Mouse (Mus musculus): Measurements from ENCODE around the gene Naaladl2.

Gene Naaladl2

DNA sequence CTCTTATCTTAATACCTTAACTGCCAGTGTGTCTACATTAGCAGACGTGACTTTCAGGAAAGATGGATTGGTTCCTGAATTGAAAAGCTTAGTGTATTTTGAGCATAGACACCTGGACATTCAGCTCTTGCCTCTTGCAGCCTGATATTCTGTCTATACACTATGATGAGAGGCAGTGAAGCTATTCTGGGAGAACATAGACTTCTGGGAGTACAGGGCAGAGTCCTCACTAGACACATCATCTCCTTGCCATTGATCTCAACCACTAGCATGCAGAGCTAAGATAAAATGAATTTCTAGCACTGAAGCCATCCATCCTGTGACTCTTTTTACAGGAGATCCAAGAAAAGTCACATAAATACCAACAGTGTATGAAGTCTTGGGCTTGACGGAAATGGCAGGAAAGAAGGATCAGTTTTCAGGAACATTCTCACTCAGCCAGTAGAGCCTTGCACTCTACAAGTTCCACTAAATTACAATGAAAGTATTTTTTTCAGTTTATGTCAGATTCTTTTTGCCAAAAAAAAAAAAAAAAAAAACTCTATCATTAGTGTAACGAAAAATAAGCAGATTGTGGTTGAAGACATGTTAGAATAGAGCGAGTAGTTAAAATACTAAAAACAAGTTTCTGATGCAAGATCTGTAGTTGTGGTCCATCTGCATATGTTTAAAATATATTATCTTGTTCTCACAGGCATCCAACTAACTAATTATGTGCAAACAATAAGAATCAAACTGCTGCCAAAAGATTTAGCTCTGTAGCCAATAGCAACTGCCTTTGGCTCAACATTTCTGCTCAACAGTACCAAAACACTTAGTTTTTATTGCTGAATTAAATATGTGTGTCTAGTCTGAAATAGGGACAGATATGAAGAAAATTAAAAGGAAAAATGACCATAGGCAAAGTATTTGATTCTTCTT lies 1171.1 kb downstream of the Naaladl2 start:
- no peak for DNase-seq (ENCODE audit: low spot score in 2 of 2)

DNA sequence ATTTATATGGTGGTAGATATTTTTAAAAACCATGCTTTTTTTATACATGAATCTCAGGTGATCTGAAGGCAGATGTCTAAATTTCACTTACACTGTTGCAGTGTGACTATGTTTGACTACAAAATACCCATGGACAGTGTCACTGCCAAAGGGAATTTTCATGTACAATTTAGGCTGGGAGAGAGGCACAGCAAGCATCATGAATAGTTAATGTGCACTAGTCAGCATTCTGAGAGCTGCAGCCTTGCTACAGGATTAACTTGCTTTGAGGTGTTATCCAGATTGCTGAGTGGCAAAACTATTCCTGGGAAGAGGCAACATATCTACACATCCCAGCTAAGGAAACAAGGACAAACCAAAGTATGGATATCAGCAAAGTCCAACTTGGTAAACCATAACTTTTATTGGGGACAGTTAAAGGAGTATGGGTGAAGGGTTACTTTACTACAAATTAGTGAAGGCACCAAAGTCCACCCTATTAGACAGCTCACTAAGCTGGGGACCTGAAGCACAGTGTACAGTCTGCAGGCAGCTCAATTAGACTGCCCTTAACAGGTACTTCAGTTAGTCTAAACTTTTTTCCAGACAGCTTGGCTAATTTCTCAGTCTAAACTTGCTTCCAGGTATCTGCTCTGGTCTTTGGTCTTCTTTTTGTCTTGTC lies 1181.0 kb downstream of the Naaladl2 start:
- no peak for DNase-seq (ENCODE audit: low spot score in 2 of 2)

DNA sequence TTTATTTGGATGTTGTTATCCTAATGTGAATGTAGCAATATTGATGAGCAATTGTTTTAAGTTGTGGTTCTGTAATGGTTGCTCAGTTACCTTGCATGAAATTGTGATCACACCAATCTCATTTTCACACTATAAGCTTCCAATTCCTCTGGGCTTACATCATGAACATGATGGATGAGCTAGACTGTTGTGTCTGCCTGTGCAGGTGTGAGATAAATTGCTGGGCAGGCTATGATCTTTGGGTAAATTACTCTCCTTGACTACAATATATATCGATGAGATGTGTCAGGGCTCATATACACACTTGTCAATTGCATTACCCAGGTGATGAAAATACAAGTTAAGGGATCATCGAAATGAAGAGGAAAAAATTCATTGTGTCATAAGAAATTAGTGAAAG lies 1197.9 kb downstream of the Naaladl2 start:
- DNase-seq (ENCODE audit: low spot score in 2 of 2) = no peak

DNA sequence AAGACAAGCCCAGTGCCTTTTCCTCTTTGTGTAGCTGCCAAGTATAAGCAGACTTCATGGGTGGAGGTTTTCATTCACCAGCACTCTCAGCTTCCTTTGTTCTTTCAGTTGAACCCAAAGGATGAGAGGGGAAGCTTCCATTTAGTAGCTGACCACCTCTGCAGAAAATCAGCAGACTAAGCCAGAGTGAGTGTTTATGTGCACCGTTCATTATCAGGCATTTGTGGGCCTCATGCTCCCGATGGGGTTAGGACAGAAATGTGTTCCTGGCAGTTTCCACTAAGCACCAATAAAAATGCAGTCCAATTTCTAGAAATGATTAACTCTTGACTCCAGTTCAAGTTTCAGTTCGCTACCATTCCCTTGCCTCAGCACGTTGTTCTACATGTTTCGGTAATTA lies 1206.8 kb downstream of the Naaladl2 start:
- no peak for DNase-seq (ENCODE audit: low spot score in 2 of 2)

DNA sequence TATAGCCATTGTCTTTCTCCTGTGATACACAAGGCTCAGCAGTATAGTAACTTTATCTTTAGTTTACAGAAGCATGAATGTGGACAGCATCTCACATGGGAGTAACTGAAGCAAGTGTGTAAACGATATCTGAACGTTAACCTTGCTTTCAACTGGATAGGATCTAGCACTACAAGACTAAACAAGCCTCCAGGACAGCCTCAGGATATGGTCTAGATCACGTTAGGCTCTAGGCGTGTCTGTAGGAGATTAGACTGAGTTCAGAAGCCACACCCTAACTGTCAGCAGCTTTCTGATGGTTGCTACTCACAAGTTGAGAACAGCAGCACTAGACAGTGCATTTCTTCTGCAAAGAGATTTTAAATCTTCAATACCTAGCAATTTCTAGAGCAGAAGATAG lies 1216.0 kb downstream of the Naaladl2 start:
- no peak for DNase-seq (ENCODE audit: low spot score in 2 of 2)

DNA sequence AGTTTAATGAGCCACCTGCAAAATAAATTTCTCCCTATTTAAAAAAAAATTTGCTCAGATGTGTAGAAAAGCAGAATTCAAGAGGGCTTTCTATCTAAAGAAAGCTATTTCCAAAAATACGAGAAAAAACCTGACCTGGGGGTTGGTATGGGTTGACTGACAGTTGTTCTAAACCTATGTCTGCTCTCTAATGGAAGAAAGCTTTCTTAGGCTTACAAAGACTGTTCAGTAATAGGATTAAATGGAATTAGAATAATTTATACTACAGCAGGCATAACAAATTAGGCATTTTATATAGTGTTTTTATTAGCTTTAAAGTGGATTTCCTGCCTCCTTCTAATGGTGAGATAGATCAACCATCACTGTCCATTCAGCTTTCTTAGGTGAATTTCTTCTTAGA lies 1236.4 kb downstream of the Naaladl2 start:
- no peak for DNase-seq (ENCODE audit: low spot score in 2 of 2)

DNA sequence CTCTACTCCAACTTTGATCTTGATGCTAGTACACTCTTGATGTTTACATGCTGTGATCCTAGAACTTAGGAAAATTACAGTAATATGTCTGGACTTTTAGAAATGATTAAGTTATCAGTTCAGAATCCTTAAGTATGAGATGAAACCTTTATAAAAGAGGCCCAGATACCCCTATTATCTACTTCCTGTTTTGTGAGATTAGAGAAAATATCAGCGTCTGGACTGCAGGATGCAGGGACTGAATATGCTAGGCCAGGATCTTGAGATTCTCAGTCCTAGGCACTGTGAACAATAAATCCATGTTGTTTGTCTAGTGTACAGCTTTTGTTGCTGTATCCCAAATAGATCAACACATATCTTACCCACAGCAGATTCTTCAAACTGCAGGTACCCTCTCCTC lies 1278.4 kb downstream of the Naaladl2 start:
- no peak for DNase-seq (ENCODE audit: low spot score in 2 of 2)

DNA sequence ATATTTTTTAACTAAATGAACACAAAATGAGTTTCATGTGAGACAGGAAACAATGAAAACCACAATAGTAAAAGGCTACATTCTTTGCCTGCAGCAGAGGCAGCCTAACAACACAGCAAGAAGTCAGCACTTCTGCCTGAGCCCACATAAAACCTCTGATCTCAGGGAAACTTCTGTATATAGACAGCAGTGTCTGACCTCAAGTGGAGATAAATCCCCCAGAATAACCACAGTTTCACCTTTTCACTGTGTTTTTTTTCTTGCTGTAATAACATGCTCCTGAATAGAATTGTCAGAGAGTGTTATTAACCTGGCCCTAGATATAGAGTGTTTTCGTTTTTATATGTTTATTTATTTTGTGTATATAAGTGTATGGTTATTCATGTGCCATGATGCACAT lies 1286.8 kb downstream of the Naaladl2 start:
- DNase-seq (ENCODE audit: low spot score in 2 of 2) = no peak

DNA sequence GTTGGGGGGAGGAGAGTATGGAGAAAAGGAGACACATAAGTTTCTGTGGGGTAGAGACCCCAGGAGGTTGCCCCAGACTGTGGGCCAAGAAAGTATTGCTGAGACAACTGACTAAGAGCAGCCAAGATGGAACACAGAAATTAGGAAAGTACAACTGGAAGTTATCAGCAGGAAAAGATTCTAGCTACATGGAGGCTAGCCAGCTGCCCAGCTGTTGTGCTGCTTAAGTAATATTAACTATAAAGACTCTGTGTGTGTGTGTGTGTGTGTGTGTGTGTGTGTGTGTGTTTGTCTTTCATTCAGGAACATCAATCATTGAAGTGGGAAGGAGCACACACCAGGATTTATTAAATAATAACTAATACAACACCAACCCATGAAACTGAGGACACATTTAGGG lies 1326.5 kb downstream of the Naaladl2 start:
- DNase-seq (ENCODE audit: low spot score in 2 of 2) = no peak

DNA sequence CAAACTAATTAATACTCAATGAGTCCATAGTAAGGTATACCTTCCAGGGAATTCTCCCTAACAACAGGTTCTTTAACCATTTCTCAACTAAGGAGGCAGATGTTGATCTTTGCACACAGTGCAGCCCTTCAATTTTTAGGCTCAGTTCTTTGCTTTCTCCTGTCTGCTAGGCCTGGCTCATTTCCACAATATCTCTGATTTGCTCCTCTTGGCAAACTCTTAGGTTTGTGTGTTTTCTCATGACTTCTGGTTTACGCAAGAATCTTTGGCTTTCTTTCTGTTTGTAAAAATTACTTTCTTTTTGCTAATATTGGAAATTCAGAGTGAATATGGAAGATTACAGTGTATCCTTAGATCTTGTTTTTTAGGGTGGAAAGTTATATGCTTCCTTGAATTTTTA lies 1385.3 kb downstream of the Naaladl2 start:
- DNase-seq (ENCODE audit: low spot score in 2 of 2) = no peak

Measured in spleen, postnatal 14 days (tissue).